Mouse (Mus musculus): ENCODE data around the gene Iqcf3.

DNA sequence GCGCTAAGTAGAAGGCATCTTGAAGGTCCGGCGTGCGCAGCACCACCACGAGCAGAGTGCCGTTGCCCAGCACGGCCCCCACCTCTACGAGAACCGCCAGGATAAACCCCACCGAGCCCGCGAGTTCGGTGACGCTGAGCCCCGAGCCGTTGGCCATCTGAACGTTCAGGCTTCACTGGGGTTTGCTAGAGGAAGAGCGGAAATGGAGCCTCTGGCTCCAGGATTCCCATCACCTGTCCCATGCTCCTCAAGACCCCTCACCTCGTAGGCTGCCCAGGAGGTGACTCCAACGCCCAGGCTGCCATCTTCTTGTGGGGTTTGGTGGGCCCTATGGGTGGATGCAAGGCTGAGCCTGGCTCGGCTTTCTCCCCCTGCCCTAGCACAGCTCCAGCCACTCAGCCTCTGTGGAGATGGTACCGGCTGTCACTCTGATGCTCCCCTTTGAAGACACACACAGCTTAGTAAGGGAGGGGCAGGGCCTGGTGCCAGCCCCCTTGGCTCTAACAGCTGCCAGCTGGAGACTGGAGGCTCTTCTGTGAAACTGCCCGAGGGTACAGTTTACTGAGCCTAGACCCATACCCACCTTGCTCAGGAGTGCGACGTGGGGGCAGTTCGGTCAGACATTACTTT lies 95.7 kb downstream of the Iqcf3 start, which contains the start of gene Gpr62:
- TF ChIP-seq CTCF (IDR thresholded peaks at IDR 0.05; ENCODE audit: low read depth) (no peak), EP300 (IDR thresholded peaks at IDR 0.05; ENCODE audit: low read depth) (no peak)

Data from liver, postnatal 0 days (tissue).